Mouse (Mus musculus): Measurements from ENCODE around the gene Ccr6. TPM values are rescaled to one million over a fixed set of nuclear protein-coding genes. Genes with fewer than 3 reads are reported as not detected.
A peak's percentile ranks its signal among the peaks of the same experiment; 100 is the strongest.

The Ccr6 gene
- total RNA-seq, 2 experiments from 2014 or later, result not detected

- DNase-seq, result no peak
- no peak overlapping the region for H3K4me3 ChIP-seq
- H3K27ac ChIP-seq, result no peak overlapping the region
- intact Hi-C loops (cut with DNase I), result no loop called here
- TF ChIP-seq CTCF (IDR thresholded peaks at IDR 0.05), result no peak
Observed at GRCm38 (mm10) chr17:8214369-8214768, 21.5 kb upstream of the Ccr6 start.

- no peak for DNase-seq
- intact Hi-C loops (cut with DNase I), result no loop called here
- no peak overlapping the region for H3K27ac ChIP-seq
- no peak for TF ChIP-seq CTCF (IDR thresholded peaks at IDR 0.05)
- H3K4me3 ChIP-seq, result no peak overlapping the region
Observed at GRCm38 (mm10) chr17:8215016-8215745, 20.7 kb upstream of the Ccr6 start.

GRCm38 (mm10) chr17:8223225-8223624 lies 12.6 kb upstream of the Ccr6 start:
- intact Hi-C loops (cut with DNase I), result no loop called here
- DNase-seq, result no peak
- Histone ChIP-seq H3K27ac (no peak overlapping the region), H3K4me3 (no peak overlapping the region)
- TF ChIP-seq CTCF (IDR thresholded peaks at IDR 0.05), result no peak

DNA sequence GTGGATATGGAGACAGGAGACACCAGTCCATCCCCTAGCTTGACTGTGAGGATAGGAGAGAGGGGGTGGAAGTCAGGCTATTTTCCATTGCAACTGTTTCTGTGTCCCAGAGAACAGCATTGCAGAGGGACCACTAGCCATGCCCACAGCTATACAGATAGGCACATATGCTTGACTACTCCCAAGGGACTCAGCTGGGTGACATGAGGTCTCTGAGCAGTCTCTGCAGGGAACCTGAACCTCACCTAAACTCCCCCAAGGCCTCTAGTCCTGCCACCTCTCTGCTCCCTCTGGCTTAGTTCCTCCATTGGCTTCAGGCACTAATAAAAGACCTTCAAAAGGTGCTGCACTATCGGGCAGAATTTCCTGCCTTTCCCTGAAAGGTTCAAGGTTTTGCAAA lies 11.8 kb upstream of the Ccr6 start:
- intact Hi-C loops (cut with DNase I), result no loop called here
- no peak for TF ChIP-seq CTCF (IDR thresholded peaks at IDR 0.05)
- no peak for DNase-seq
- Histone ChIP-seq H3K27ac (no peak overlapping the region), H3K4me3 (no peak overlapping the region)

DNA sequence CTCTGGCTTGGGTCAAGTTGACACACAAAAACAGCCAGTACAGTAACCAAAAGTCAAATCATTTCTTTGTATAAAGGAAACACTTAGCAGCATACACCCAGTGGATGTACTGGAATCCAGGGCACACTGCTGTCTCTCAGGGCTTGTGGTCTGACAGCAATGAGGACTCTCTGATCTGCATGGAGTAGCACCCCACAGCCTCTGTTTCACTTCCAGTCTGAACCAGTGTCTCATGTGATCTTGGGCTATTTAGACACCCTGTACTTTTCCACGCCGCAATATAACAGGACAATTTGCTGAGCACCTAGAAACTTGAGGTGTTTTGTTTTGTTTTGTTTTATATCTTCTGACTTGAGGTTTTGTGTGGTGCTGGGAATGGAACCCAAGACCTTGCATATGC lies 10.7 kb upstream of the Ccr6 start:
- no peak overlapping the region for H3K4me3 ChIP-seq
- no peak overlapping the region for H3K27ac ChIP-seq
- no peak for TF ChIP-seq CTCF (IDR thresholded peaks at IDR 0.05)
- DNase-seq, result no peak
- intact Hi-C loops (cut with DNase I), result no loop called here

DNA sequence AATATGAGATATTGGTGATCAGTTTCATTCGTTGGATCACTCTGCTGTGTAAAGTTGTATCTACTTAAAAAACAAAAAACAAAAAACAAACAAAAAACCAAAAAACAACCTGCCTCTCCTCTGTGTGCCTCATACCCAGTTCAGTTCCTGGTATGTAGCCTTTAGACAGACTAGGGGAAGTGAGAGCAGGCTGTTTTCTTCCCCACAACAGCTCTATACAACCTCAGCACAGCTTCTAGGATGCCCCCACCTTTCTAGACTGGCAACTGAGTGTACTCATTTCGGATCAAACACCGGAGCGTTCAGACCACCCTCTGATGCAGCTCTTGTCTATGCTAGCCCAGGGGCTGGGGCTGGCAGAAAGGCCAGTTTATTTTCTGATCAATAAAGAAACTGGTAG lies 10.1 kb upstream of the Ccr6 start:
- intact Hi-C loops (cut with DNase I), result no loop called here
- DNase-seq, result no peak
- H3K4me3 ChIP-seq, result no peak overlapping the region
- TF ChIP-seq CTCF (IDR thresholded peaks at IDR 0.05), result no peak
- H3K27ac ChIP-seq, result no peak overlapping the region

DNA sequence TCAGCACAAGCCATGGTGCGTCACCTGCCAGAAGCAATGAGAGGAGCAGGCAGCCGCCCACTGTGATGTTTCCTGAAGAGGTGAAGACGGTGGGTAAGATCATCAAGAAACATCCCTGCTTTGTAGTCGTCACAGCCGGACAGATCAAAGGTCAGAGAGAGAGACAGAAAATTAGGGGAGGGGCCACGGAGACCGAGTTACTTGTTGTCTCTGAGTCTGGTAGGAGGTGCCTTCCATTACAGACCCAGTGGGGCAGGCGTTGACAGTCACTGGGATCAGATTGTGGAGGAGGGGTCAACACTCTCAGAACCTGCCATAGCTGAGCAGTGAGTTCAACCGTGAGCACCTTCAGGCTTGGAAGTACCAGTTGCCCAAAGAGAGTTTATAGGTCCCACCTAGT lies 7.2 kb upstream of the Ccr6 start:
- DNase-seq, result no peak
- no peak for TF ChIP-seq CTCF (IDR thresholded peaks at IDR 0.05)
- H3K4me3 ChIP-seq, result no peak overlapping the region
- intact Hi-C loops (cut with DNase I), result no loop called here
- H3K27ac ChIP-seq, result no peak overlapping the region

DNA sequence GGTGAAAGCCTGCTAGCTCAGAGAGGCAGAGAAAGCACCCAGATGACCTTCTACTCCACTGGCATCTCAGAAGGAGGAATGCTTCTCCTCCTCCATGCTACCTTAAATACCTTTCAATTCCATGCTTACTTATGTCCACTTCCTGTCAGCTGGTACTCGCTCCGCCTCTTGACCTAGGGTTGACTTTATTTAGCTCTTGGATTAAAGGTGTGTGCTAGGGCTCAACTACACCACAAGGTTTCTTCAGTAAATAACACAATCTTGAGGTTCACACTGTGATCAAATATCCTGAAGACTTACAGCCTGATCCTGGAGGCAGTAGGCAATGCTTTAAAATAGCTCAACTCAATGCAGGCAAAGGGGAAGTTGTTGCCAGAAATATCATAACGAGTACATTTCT lies 6.2 kb upstream of the Ccr6 start:
- no peak for TF ChIP-seq CTCF (IDR thresholded peaks at IDR 0.05)
- no peak for DNase-seq
- intact Hi-C loops (cut with DNase I), result no loop called here
- no peak overlapping the region for H3K4me3 ChIP-seq
- H3K27ac ChIP-seq, result no peak overlapping the region

GRCm38 (mm10) chr17:8232089-8232488 lies 3.8 kb upstream of the Ccr6 start:
- DNase-seq, result peak; percentile 38
- Histone ChIP-seq H3K27ac (no peak overlapping the region), H3K4me3 (no peak overlapping the region)
- intact Hi-C loops (cut with DNase I), result no loop called here
- no peak for TF ChIP-seq CTCF (IDR thresholded peaks at IDR 0.05)

- Histone ChIP-seq H3K4me3 (no peak overlapping the region), H3K27ac (peak overlapping the region; percentile 65)
- TF ChIP-seq CTCF (IDR thresholded peaks at IDR 0.05), result no peak
- DNase-seq, result no peak
- intact Hi-C loops (cut with DNase I), result no loop called here
Observed at GRCm38 (mm10) chr17:8233618-8234214, 2.1 kb upstream of the Ccr6 start.

- DNase-seq, result no peak
- TF ChIP-seq CTCF (IDR thresholded peaks at IDR 0.05), result no peak
- intact Hi-C loops (cut with DNase I), result no loop called here
- Histone ChIP-seq H3K27ac (peak overlapping the region; percentile 65; the same call in 1 of the 2 replicates), H3K4me3 (no peak overlapping the region)
Observed at GRCm38 (mm10) chr17:8234537-8234936, 1.3 kb upstream of the Ccr6 start.

GRCm38 (mm10) chr17:8238012-8238710 lies 2.3 kb downstream of the Ccr6 start:
- intact Hi-C loops (cut with DNase I), result no loop called here
- TF ChIP-seq CTCF (IDR thresholded peaks at IDR 0.05), result no peak
- no peak overlapping the region for H3K27ac ChIP-seq
- H3K4me3 ChIP-seq, result no peak overlapping the region
- no peak for DNase-seq

DNA sequence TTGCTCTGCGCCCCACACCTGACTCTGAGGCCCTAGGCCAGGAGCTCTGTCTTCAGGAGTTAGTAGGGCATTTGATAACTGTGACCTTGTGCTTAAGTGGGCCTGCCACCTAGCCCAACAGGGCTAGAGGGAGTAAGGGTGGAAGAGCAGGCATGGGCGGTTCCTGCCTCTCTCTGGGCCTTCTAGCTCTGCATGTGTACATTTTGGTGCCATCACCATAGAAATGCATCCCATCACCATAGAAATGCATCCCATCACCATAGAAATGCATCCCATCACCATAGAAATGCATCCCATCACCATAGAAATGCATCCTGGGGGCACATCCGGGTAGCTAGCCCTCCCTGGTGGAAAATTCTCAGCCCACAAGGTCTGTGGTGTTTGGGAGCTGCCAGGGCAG lies 3.7 kb downstream of the Ccr6 start:
- Histone ChIP-seq H3K4me3 (no peak overlapping the region), H3K27ac (no peak overlapping the region)
- intact Hi-C loops (cut with DNase I), result no loop called here
- TF ChIP-seq CTCF (IDR thresholded peaks at IDR 0.05), result no peak
- no peak for DNase-seq

Data from gastrocnemius, adult 2 months (tissue).